Mouse (Mus musculus): ENCODE results near the gene Golga1.
"Not testable (repeated sequence)": the region's sequence is repeated elsewhere in the genome, so short reads cannot be mapped to it uniquely, and the experiment has no call there.

- TF ChIP-seq CTCF (IDR thresholded peaks at IDR 0.05; ENCODE audit: control insufficient read depth, insufficient read depth, low read length); POLR2A (IDR thresholded peaks at IDR 0.05; ENCODE audit: borderline replicate concordance, control insufficient read depth, low read depth, low read length): not testable (repeated sequence)
Measured at GRCm38 (mm10) chr2:39099951-39100350, 34.6 kb upstream of the Golga1 start.

Data from bone marrow, adult 2 months (tissue).